Mouse (Mus musculus) heart, embryonic 11.5 days (tissue): ENCODE measurements around the gene Hist1h2bn. TPM values are rescaled to one million over a fixed set of nuclear protein-coding genes. Genes with fewer than 3 reads are reported as not detected.
"Not testable (repeated sequence)": the region's sequence is repeated elsewhere in the genome, so short reads cannot be mapped to it uniquely, and the experiment has no call there.

Source experiments
- ATAC-seq: fragments of 200-750 bp; cut with Nextera tagmentation; replicated peaks from 2 replicates; pipeline ENCODE4 v1.8.0; 2017; ENCODE audit warnings: moderate library complexity; ENCODE audit not compliant: insufficient number of reproducible peaks, low FRiP score, low TSS enrichment
- H3K27ac ChIP-seq: fragments of 300-500 bp; sonication (generic); 2 replicates; pipeline ENCODE4 v1.5.1; 2014; ENCODE audit warnings: mild to moderate bottlenecking, low read depth, low read length
- H3K27me3 ChIP-seq: fragments of 300-500 bp; sonication (generic); 2 replicates; pipeline ENCODE4 v1.6.1; 2014; ENCODE audit warnings: mild to moderate bottlenecking, low read length, mixed read lengths; ENCODE audit not compliant: control insufficient read depth, insufficient read depth
- H3K36me3 ChIP-seq: fragments of 300-500 bp; sonication (generic); 2 replicates; pipeline ENCODE4 v1.6.1; 2014; ENCODE audit warnings: mild to moderate bottlenecking, low read length, moderate library complexity, mixed read lengths; ENCODE audit not compliant: control insufficient read depth, insufficient read depth
- H3K4me1 ChIP-seq: fragments of 300-500 bp; sonication (generic); 2 replicates; pipeline ENCODE4 v1.6.1; 2014; ENCODE audit warnings: low read length; ENCODE audit not compliant: control insufficient read depth, insufficient read depth
- H3K4me2 ChIP-seq: fragments of 300-500 bp; sonication (generic); 2 replicates; pipeline ENCODE4 v1.6.1; 2014; ENCODE audit warnings: mild to moderate bottlenecking, moderate library complexity
- H3K4me3 ChIP-seq: fragments of 300-500 bp; sonication (generic); 2 replicates; pipeline ENCODE4 v1.5.1; 2014; ENCODE audit warnings: low read depth, low read length
- H3K9ac ChIP-seq: fragments of 300-500 bp; sonication (generic); 2 replicates; pipeline ENCODE4 v1.6.1; 2014; ENCODE audit warnings: mild to moderate bottlenecking, low read depth, low read length, moderate library complexity
- H3K9me3 ChIP-seq: fragments of 300-500 bp; sonication (generic); replicated peaks from 2 replicates; pipeline ENCODE4 v1.6.1; 2016; ENCODE audit warnings: low read length; ENCODE audit not compliant: control insufficient read depth
- WGBS: fragments of 180-500 bp; shearing (Covaris S2); extraction: QIAGEN DNeasy Blood & Tissue Kit; methylation state at CpG from one replicate; pipeline ENCODE4 v1.1.7; 2014; ENCODE audit not compliant: insufficient replicate concordance; 5-methylcytosine and 5-hydroxymethylcytosine counted together
- polyA plus RNA-seq: library from polyadenylated mRNA; unstranded; fragments of >200 nt; fragmentation: Nextera tagmentation; extraction: Ambion mirVana; gene quantifications from 2 replicates; pipeline ENCODE4 v1.2.1, GENCODE M21; 2014

The Hist1h2bn gene
- polyA plus RNA-seq, 1 experiment from 2014 or later, result 2.0 TPM

- Histone ChIP-seq H3K27ac (peak overlapping the region; percentile 79), H3K4me2 (peak overlapping the region; percentile 79), H3K4me3 (peak overlapping the region; percentile 57), H3K4me1 (peaks cover 13% of the 10 kb centered on the region), H3K9ac (peak overlapping the region; percentile 72), H3K36me3 (no peaks in the 10 kb centered on the region), H3K27me3 (no peaks in the 10 kb centered on the region), H3K9me3 (no peaks in the 10 kb centered on the region)
- WGBS, result 6% methylated on average over 5 of the region's 5 CpGs
- ATAC-seq, result no peak
Measured at GRCm38 (mm10) chr13:21749387-21750158, 4.3 kb upstream of the Hist1h2bn start.

GRCm38 (mm10) chr13:21750159-21751017 lies 3.5 kb upstream of the Hist1h2bn start, which contains the start of gene Hist1h4k:
TSS of gene Hist1h4k (minus strand) at chr13:21750505.
- Histone ChIP-seq H3K4me2 (peak within 1 kb of the TSS; percentile 79), H3K27ac (peak within 1 kb of the TSS; percentile 91), H3K4me3 (peak within 1 kb of the TSS; percentile 57), H3K4me1 (peaks cover 13% of the 10 kb centered on the region), H3K9ac (peak within 1 kb of the TSS; percentile 72)
- ATAC-seq, result peak; percentile 85
- not testable (repeated sequence) for H3K36me3 ChIP-seq, H3K27me3 ChIP-seq, H3K9me3 ChIP-seq
- WGBS, result under 1% methylated on average over 45 of the region's 56 CpGs

- Histone ChIP-seq H3K27ac (peak overlapping the region; percentile 85; the same call in 1 of the 2 replicates), H3K4me3 (no peak overlapping the region), H3K27me3 (no peaks in the 10 kb centered on the region), H3K4me1 (peaks cover 13% of the 10 kb centered on the region), H3K9ac (no peak overlapping the region; the same call in 1 of the 2 replicates), H3K36me3 (no peaks in the 10 kb centered on the region), H3K4me2 (no peak overlapping the region), H3K9me3 (no peaks in the 10 kb centered on the region)
- no peak for ATAC-seq
Measured at GRCm38 (mm10) chr13:21751417-21751816, 2.5 kb upstream of the Hist1h2bn start.

- H3K4me1 ChIP-seq, result peaks cover 13% of the 10 kb centered on the region
- no peak for ATAC-seq
- peak overlapping the region; percentile 62; the same call in 1 of the 2 replicates for H3K4me2 ChIP-seq
- WGBS, result 39% methylated on average over 3 of the region's 3 CpGs
- peak overlapping the region; percentile 85 for H3K27ac ChIP-seq
- no peak overlapping the region for H3K4me3 ChIP-seq
- H3K9ac ChIP-seq, result peak overlapping the region; percentile 22; the same call in 1 of the 2 replicates
- H3K9me3 ChIP-seq, result no peaks in the 10 kb centered on the region
- H3K27me3 ChIP-seq, result no peaks in the 10 kb centered on the region
- no peaks in the 10 kb centered on the region for H3K36me3 ChIP-seq
Measured at GRCm38 (mm10) chr13:21751827-21752226, 2.1 kb upstream of the Hist1h2bn start.

- H3K9ac ChIP-seq, result no peak overlapping the region
- no peaks in the 10 kb centered on the region for H3K36me3 ChIP-seq
- H3K9me3 ChIP-seq, result no peaks in the 10 kb centered on the region
- peak overlapping the region; percentile 85 for H3K27ac ChIP-seq
- peak overlapping the region; percentile 62 for H3K4me2 ChIP-seq
- peaks cover 13% of the 10 kb centered on the region for H3K4me1 ChIP-seq
- ATAC-seq, result no peak
- WGBS, result 43% methylated on average over 3 of the region's 3 CpGs
- no peaks in the 10 kb centered on the region for H3K27me3 ChIP-seq
- no peak overlapping the region for H3K4me3 ChIP-seq
Measured at GRCm38 (mm10) chr13:21752356-21752755, 1.6 kb upstream of the Hist1h2bn start.

- H3K27ac ChIP-seq, result peak overlapping the region; percentile 85
- H3K4me3 ChIP-seq, result peak overlapping the region; percentile 42
- H3K4me1 ChIP-seq, result peaks cover 13% of the 10 kb centered on the region
- no peaks in the 10 kb centered on the region for H3K36me3 ChIP-seq
- H3K9ac ChIP-seq, result peak overlapping the region; percentile 65
- H3K4me2 ChIP-seq, result peak overlapping the region; percentile 62
- H3K27me3 ChIP-seq, result no peaks in the 10 kb centered on the region
- H3K9me3 ChIP-seq, result no peaks in the 10 kb centered on the region
- 4% methylated on average over 10 of the region's 10 CpGs for WGBS
- no peak; the same call in 1 of the 2 replicates for ATAC-seq
Measured at GRCm38 (mm10) chr13:21753051-21753523, 836 bp upstream of the Hist1h2bn start.

DNA sequence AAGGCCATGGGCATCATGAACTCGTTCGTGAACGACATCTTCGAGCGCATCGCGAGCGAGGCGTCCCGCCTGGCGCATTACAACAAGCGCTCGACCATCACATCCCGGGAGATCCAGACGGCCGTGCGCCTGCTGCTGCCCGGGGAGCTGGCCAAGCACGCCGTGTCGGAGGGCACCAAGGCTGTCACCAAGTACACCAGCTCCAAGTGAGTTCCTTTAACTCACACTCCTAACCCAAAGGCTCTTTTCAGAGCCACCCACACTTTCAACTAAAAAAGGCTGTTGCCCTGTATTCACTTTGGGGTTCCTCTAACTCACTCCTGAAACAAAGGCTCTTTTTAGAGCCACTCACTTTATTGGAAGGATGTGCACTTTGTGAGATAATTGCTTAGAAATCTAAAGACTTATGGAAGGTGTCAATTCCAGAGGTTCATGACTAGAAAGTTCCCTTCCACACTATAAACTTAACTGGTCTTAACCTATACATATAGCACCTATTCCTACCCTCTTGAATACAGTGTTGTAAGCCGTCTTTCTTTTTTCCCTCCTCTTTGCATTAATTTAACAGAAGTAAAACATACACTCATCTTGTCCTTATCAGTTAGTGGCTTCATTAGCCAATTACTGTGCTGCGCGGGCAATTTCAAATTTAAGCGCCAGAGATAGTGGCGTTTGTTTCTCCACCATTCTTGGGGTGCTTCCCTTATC lies 525 bp downstream of the Hist1h2bn start:
- WGBS, result under 1% methylated on average over 21 of the region's 26 CpGs
- Histone ChIP-seq H3K27ac (peak overlapping the region; percentile 90), H3K4me1 (peaks cover 12% of the 10 kb centered on the region), H3K4me2 (peak overlapping the region; percentile 71), H3K9ac (peak overlapping the region; percentile 76), H3K4me3 (peak overlapping the region; percentile 49)
- peak; percentile 4; the same call in 1 of the 2 replicates for ATAC-seq
- H3K36me3 ChIP-seq, H3K27me3 ChIP-seq, H3K9me3 ChIP-seq: not testable (repeated sequence)

DNA sequence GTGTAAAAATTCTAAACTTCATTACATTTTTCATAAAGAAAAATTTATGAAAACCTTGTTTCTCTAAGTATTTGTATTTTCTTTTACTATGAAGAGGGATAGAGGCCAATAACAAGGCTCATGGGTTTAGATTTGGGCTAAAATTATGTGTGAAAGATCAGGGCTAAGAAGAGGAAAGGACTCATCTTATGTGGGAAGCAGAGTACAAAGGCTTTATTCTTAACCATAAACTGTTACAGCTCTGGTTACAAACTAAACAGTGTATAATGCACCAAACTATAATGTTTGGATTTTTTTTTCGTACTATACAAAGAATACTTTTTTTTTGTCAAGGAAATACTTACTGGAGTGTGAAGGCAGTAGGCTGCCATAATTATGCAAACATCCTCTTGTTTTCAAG lies 1.8 kb downstream of the Hist1h2bn start:
- WGBS, result 74% methylated on average over 1 of the region's 1 CpGs
- Histone ChIP-seq H3K9ac (no peak overlapping the region), H3K27ac (peak overlapping the region; percentile 29; the same call in 1 of the 2 replicates), H3K4me2 (peak overlapping the region; percentile 52), H3K36me3 (no peaks in the 10 kb centered on the region), H3K27me3 (no peaks in the 10 kb centered on the region), H3K9me3 (no peaks in the 10 kb centered on the region), H3K4me3 (no peak overlapping the region), H3K4me1 (peaks cover 10% of the 10 kb centered on the region)
- ATAC-seq, result no peak
